Mouse (Mus musculus) gonadal fat pad, adult 2 months (tissue): ENCODE data around the gene Raf1. TPM values are rescaled to one million over a fixed set of nuclear protein-coding genes. Genes with fewer than 3 reads are reported as not detected.

Experiments
- polyA plus RNA-seq: library from polyadenylated mRNA; depleted of rRNA; stranded (reverse); fragments of >200 nt; gene quantifications from 2 replicates; pipeline ENCODE4 v1.2.3, GENCODE M21; 2012; rRNA removed

Gene Raf1
- polyA plus RNA-seq, 1 experiment, result 130 TPM

Other genes starting within 250 kb of the Raf1 start
- gene Tsen2, start 132.0 kb downstream of the Raf1 start, polyA plus RNA-seq, result 3.7 and 5.5 TPM in 2 replicates
- gene Mkrn2os, start 84.1 kb downstream of the Raf1 start, polyA plus RNA-seq, result 2.4 and 3.0 TPM in 2 replicates
- 86.8 and 111 TPM in 2 replicates for gene Mkrn2, start 74.7 kb downstream of the Raf1 start, polyA plus RNA-seq
- 3.2 and 5.8 TPM in 2 replicates for gene Tmem40, start 85.8 kb upstream of the Raf1 start, polyA plus RNA-seq
- 6.7 and 10.1 TPM in 2 replicates for gene Cand2, start 97.9 kb upstream of the Raf1 start, polyA plus RNA-seq
- gene Rpl32, start 132.1 kb upstream of the Raf1 start, polyA plus RNA-seq, result 938 and 1,112 TPM in 2 replicates
- gene Efcab12, start 161.8 kb upstream of the Raf1 start, polyA plus RNA-seq, result 2.0 and 2.3 TPM in 2 replicates
- 2.3 and 2.6 TPM in 2 replicates for gene Mbd4, start 176.7 kb upstream of the Raf1 start, polyA plus RNA-seq
- 15.1 and 16.3 TPM in 2 replicates for gene Ift122, start 176.8 kb upstream of the Raf1 start, polyA plus RNA-seq